Mouse (Mus musculus) E14TG2a.4 (cell line): ENCODE results near the gene Iqub.

Source experiments
- H3K27me3 ChIP-seq: 2 replicates; pipeline ENCODE4 v1.6.1; 2014; ENCODE audit warnings: low read length, control low read depth; ENCODE audit not compliant: insufficient read depth
- H3K36me3 ChIP-seq: 2 replicates; pipeline ENCODE4 v1.6.1; 2014; ENCODE audit warnings: low read length, control low read depth; ENCODE audit not compliant: insufficient read depth
- H3K4me1 ChIP-seq: replicated peaks from 2 replicates; pipeline ENCODE4 v1.6.1; 2014; ENCODE audit warnings: low read depth, low read length, control low read depth
- H3K4me3 ChIP-seq: replicated peaks from 2 replicates; pipeline ENCODE4 v1.5.1; 2014; ENCODE audit warnings: mild to moderate bottlenecking, low read length
- H3K9me3 ChIP-seq: 2 replicates; pipeline ENCODE4 v1.6.1; 2014; ENCODE audit warnings: low read length, control low read depth
- CTCF ChIP-seq: conservative IDR thresholded peaks from 2 replicates; pipeline ENCODE4 v1.5.1; 2014; ENCODE audit warnings: low read length
- NANOG ChIP-seq: IDR thresholded peaks from 2 replicates; pipeline ENCODE4 v1.6.1; 2014; ENCODE audit warnings: borderline replicate concordance, low read length, mixed read lengths
- POU5F1 ChIP-seq: IDR thresholded peaks from 2 replicates; pipeline ENCODE4 v1.6.1; 2014; ENCODE audit warnings: low read length, borderline replicate concordance

Iqub gene

GRCm38 (mm10) chr6:24416056-24416455 lies 98.8 kb downstream of the Iqub start:
- H3K9me3 ChIP-seq: no peaks in the 10 kb centered on the region
- H3K27me3 ChIP-seq: no peaks in the 10 kb centered on the region
- H3K36me3 ChIP-seq: no peaks in the 10 kb centered on the region
- H3K4me3 ChIP-seq: no peak overlapping the region
- no peaks in the 10 kb centered on the region for H3K4me1 ChIP-seq
- TF ChIP-seq POU5F1: no peak
- TF ChIP-seq CTCF: no peak
- TF ChIP-seq NANOG: no peak

DNA sequence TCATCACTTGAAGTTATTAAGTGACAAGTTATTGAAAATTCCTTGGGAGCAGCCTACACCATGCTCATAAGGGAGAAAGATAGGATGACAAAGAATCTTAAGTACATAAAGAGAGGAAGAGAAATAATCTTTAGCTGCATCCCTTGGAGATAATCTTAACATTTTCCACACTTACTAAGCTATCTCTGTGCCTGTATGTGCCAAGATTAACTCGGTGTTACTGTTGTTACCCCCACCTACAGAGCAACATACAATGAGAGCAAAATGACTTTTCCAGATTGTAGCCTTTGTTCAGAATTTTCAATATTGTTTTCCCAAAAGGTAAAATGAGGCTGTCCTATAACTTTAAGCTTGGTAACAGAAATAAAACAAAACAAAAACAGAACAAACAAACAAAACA lies 99.4 kb downstream of the Iqub start:
- no peaks in the 10 kb centered on the region for H3K27me3 ChIP-seq
- TF ChIP-seq POU5F1 (no peak), NANOG (no peak), CTCF (no peak)

DNA sequence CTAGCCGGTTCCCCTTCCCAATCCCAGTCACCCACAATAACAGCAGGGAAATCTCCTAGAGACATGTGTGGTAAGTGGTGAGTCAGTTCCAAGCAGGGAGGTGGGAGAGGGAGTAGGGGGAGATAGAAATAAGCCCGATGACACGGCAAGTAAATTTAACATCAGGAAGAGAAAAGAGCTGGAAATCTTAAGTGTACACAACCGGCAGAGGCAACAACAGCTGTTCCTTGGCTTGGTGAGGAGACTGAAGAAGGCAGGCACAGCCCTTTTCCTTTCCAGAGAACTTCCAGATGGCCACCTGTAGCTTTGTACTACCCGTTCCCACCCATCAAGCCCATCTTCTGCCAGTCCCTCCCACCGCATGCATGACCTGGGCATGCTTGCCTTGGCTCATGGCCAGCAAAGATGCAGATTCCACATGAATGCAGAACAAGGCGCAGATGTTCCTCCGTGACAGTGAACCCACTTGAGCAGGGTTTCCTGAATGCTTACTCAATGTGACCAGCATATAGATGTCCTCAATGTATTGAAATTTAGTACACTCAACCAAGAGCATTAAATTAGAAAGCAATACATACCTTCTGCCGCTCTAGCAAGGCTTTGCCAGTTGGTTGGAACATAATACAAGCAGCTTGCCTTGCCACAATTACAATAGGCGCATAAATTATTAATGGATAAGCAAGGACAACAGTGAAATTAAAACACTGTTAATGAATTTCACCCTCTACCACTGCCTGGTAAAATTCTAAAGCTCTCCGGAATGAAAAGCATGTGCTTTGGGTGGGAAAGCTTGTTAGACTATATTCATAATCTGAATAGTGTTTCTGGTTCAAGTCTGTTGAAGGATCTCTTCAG lies 106.1 kb downstream of the Iqub start:
- TF ChIP-seq POU5F1: no peak
- TF ChIP-seq CTCF: no peak
- no peak for TF ChIP-seq NANOG
- Histone ChIP-seq H3K36me3 (no peaks in the 10 kb centered on the region), H3K9me3 (no peaks in the 10 kb centered on the region), H3K4me3 (no peak overlapping the region), H3K4me1 (no peaks in the 10 kb centered on the region), H3K27me3 (no peaks in the 10 kb centered on the region)

More for the DNA sequence above, 99.4 kb downstream of the Iqub start:
- Histone ChIP-seq H3K4me3 (no peak overlapping the region), H3K4me1 (no peaks in the 10 kb centered on the region), H3K36me3 (no peaks in the 10 kb centered on the region), H3K9me3 (no peaks in the 10 kb centered on the region)

DNA sequence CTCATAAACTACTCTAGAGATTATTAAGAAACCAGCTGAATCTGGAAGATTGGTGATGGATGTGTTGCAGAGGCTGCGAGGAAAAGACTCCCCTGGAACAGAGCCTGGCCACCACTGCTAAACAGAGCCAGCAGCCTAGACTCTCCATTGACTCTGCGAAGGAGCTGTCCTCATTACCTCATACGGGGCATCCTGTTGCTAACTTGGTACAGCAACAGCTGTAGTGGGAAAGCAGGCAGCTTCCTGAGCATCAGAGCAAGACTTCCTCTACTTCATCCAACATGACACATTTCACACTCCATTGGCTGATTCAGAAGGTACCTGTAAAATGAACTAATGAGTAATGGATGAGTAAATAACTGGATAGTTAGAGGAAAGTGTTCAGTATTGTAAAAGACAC lies 107.1 kb downstream of the Iqub start:
- no peak for TF ChIP-seq POU5F1
- no peak for TF ChIP-seq CTCF
- no peak for TF ChIP-seq NANOG
- Histone ChIP-seq H3K4me1 (no peaks in the 10 kb centered on the region), H3K36me3 (no peaks in the 10 kb centered on the region), H3K9me3 (no peaks in the 10 kb centered on the region), H3K4me3 (no peak overlapping the region), H3K27me3 (no peaks in the 10 kb centered on the region)

- Histone ChIP-seq H3K9me3 (no peaks in the 10 kb centered on the region), H3K36me3 (no peaks in the 10 kb centered on the region)
- TF ChIP-seq NANOG (no peak), POU5F1 (no peak), CTCF (no peak)
Measured at GRCm38 (mm10) chr6:24397237-24397647, 117.6 kb downstream of the Iqub start.

More at GRCm38 (mm10) chr6:24397237-24397647, 117.6 kb downstream of the Iqub start:
- no peaks in the 10 kb centered on the region for H3K27me3 ChIP-seq
- no peaks in the 10 kb centered on the region for H3K4me1 ChIP-seq
- H3K4me3 ChIP-seq: no peak overlapping the region
